Comparison of ENCODE assay signal across 14 mouse cellular contexts in the genomic region with DNA sequence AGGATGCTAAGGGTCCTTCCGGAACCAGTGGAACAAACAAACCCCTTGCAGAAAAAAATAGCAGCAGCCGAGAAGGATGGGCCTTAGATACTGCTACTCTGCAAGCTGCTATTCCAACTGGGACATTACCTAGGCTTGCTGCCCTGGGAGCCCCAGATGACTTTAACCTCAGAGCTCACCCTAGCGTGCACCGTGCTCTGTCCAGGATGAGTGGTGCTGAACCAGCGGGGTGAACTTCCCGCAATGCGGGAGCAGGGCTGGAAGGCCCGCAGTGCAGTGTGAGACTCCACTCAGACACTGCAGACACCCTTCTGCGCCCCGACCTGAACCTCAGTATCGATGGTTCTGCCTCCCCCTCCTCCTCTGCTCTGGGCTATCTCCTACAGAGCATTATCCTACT. TPM values are rescaled to one million over a fixed set of nuclear protein-coding genes. Genes with fewer than 3 reads are reported as not detected.
A peak's percentile ranks its signal among the peaks of the same experiment; 100 is the strongest.
DNase-seq lines count a peak whose midpoint lies in the region; ATAC-seq and TF ChIP-seq lines count a peak whose summit lies in the region.
"Had no signal": no experiment of that assay in that cellular context is flagged by ENCODE, and none has a peak within 500 bp of the region (broad histone marks: within the 10 kb centered on the region; RNA-seq: fewer than 3 reads in every experiment).

No protein-coding gene starts in this region.

- H3K9ac ChIP-seq in hindbrain, postnatal 0 days (replicated peaks; ENCODE audit: low read length): no peak overlapping the region
- H3K9ac ChIP-seq in hindbrain, embryonic 13.5 days: no peak overlapping the region
- H3K9ac ChIP-seq in stomach, postnatal 0 days (ENCODE audit: low read length): no peak overlapping the region
- H3K9ac ChIP-seq: forebrain, embryonic 15.5 days; liver, embryonic 14.5 days; midbrain, embryonic 12.5 days had no signal

- WGBS in hindbrain, postnatal 0 days: 24% methylated on average over 11 of the region's 11 CpGs
- WGBS in hindbrain, embryonic 13.5 days: 19% methylated on average over 11 of the region's 11 CpGs
- 10% methylated on average over 11 of the region's 11 CpGs for WGBS in stomach, postnatal 0 days

- no peak overlapping the region for H3K4me3 ChIP-seq in hindbrain, postnatal 0 days (ENCODE audit: low read length)
- H3K4me3 ChIP-seq in hindbrain, embryonic 13.5 days: no peak overlapping the region
- H3K4me3 ChIP-seq in stomach, postnatal 0 days (ENCODE audit: low read depth, low read length): no peak overlapping the region
- H3K4me3 ChIP-seq: forebrain, embryonic 15.5 days; layer of hippocampus, adult 2 months; midbrain, embryonic 12.5 days had no signal

- H3K9me3 ChIP-seq in hindbrain, postnatal 0 days (ENCODE audit: low read length): no peaks in the 10 kb centered on the region
- no peaks in the 10 kb centered on the region for H3K9me3 ChIP-seq in hindbrain, embryonic 13.5 days
- H3K9me3 ChIP-seq in stomach, postnatal 0 days (ENCODE audit: control insufficient read depth, low read length): no peaks in the 10 kb centered on the region
- H3K9me3 ChIP-seq: forebrain, embryonic 15.5 days; midbrain, embryonic 12.5 days had no signal

- no peak for ATAC-seq in hindbrain, postnatal 0 days
- no peak for ATAC-seq in hindbrain, embryonic 13.5 days (ENCODE audit: low FRiP score)
- ATAC-seq in stomach, postnatal 0 days (ENCODE audit: low FRiP score, low TSS enrichment): no peak
- ATAC-seq: forebrain, embryonic 15.5 days had no signal

- H3K36me3 ChIP-seq in hindbrain, postnatal 0 days (ENCODE audit: insufficient read depth, low read length): no peaks in the 10 kb centered on the region
- no peaks in the 10 kb centered on the region for H3K36me3 ChIP-seq in hindbrain, embryonic 13.5 days
- H3K36me3 ChIP-seq in stomach, postnatal 0 days (ENCODE audit: control insufficient read depth, insufficient read depth, low read length): no peaks in the 10 kb centered on the region
- H3K36me3 ChIP-seq: forebrain, embryonic 15.5 days; G1E; midbrain, embryonic 12.5 days had no signal

- H3K4me2 ChIP-seq in hindbrain, postnatal 0 days (ENCODE audit: low read depth, low read length): no peak overlapping the region
- no peak overlapping the region for H3K4me2 ChIP-seq in hindbrain, embryonic 13.5 days
- H3K4me2 ChIP-seq in stomach, postnatal 0 days (replicated peaks; ENCODE audit: low read depth): no peak overlapping the region
- H3K4me2 ChIP-seq: forebrain, embryonic 15.5 days; midbrain, embryonic 12.5 days had no signal

- DNase-seq in adrenal gland, adult (ENCODE audit: inconsistent age in 2 of 2, low spot score in 1 of 2): peak; percentile 9 to 23
- no peak for DNase-seq in adrenal gland, postnatal 4 days (ENCODE audit: low spot score in 2 of 2)
- DNase-seq in hindbrain, postnatal 0 days (ENCODE audit: low spot score): peak; percentile 5
- DNase-seq in testis, postnatal 10 days (ENCODE audit: low spot score): peak; percentile 66
- no peak for DNase-seq in testis, postnatal 14 days (ENCODE audit: low spot score)
- DNase-seq in stomach, postnatal 0 days (ENCODE audit: low spot score): peak; percentile 52
- no peak for DNase-seq in gastrocnemius, adult 18-20 months (ENCODE audit: low spot score)
- DNase-seq: cerebellum, adult 9-11 months had no signal

- TF ChIP-seq EP300 in stomach, postnatal 0 days (optimal IDR thresholded peaks at IDR 0.05): no peak

- no peaks in the 10 kb centered on the region for H3K4me1 ChIP-seq in hindbrain, postnatal 0 days (ENCODE audit: insufficient read depth, low read length)
- H3K4me1 ChIP-seq in hindbrain, embryonic 13.5 days (replicated peaks): no peaks in the 10 kb centered on the region
- H3K4me1 ChIP-seq in stomach, postnatal 0 days (replicated peaks; ENCODE audit: control insufficient read depth, insufficient read depth): no peaks in the 10 kb centered on the region
- H3K4me1 ChIP-seq: forebrain, embryonic 15.5 days; midbrain, embryonic 12.5 days had no signal

- H3K27ac ChIP-seq in hindbrain, postnatal 0 days: no peak overlapping the region
- H3K27ac ChIP-seq in hindbrain, embryonic 13.5 days: no peak overlapping the region
- no peak overlapping the region for H3K27ac ChIP-seq in stomach, postnatal 0 days (replicated peaks)
- H3K27ac ChIP-seq: forebrain, embryonic 15.5 days; layer of hippocampus, adult 2 months; liver, embryonic 14.5 days; midbrain, embryonic 12.5 days had no signal

- H3K27me3 ChIP-seq in hindbrain, postnatal 0 days (ENCODE audit: insufficient read depth, low read length): no peaks in the 10 kb centered on the region
- H3K27me3 ChIP-seq in hindbrain, embryonic 13.5 days: no peaks in the 10 kb centered on the region; the same call in 1 of the 2 replicates
- no peaks in the 10 kb centered on the region for H3K27me3 ChIP-seq in stomach, postnatal 0 days (ENCODE audit: control insufficient read depth, insufficient read depth, low read length)
- H3K27me3 ChIP-seq: forebrain, embryonic 15.5 days had no signal

- TF ChIP-seq CTCF in hindbrain, postnatal 0 days (IDR thresholded peaks at IDR 0.05; ENCODE audit: low read depth): no peak
- no peak for TF ChIP-seq CTCF in stomach, postnatal 0 days (IDR thresholded peaks at IDR 0.05; ENCODE audit: low read depth)

RNA-seq across cellular contexts. Expression of gene Lrfn2, which starts 14.8 kb away (rescaled TPM):
- total RNA-seq in adrenal gland, postnatal 4 days (2021): 1 to 10 TPM in 1 of 2 experiments, under 1 TPM in 1; 0.93 to 1.3 TPM
- total RNA-seq in hindbrain, postnatal 0 days (2014; rRNA removed): 26.1 and 28.3 TPM in 2 replicates
- 10.7 and 11.9 TPM in 2 replicates for polyA plus RNA-seq in hindbrain, postnatal 0 days (2015; fragmentation: Nextera tagmentation; extraction: Ambion mirVana)
- 6.5 and 7.0 TPM in 2 replicates for polyA plus RNA-seq in hindbrain, embryonic 13.5 days (2015; fragmentation: Nextera tagmentation; extraction: Ambion mirVana)
- 0.41 and 0.44 TPM in 2 replicates for polyA plus RNA-seq in stomach, postnatal 0 days (2015; fragmentation: Nextera tagmentation; extraction: Ambion mirVana)
- under 1 TPM in 1 of 2 experiments, not detected in 1; 0.12 TPM for total RNA-seq in gastrocnemius, adult 18-20 months (2021)
- polyA plus RNA-seq: G1E had no signal

Comparison
In these comparisons a context has a peak if more than half of its experiments do, and no peak if none do; other contexts are left out.
1. DNase-seq: peak in adrenal gland, adult (2 of 2), hindbrain, postnatal 0 days (single experiment), testis, postnatal 10 days (single experiment) and stomach, postnatal 0 days (single experiment); none in adrenal gland, postnatal 4 days (0 of 2), testis, postnatal 14 days (single experiment) and gastrocnemius, adult 18-20 months (single experiment).
2. RNA of gene Lrfn2, which starts 14.8 kb away (total RNA-seq): 26.1 to 28.3 TPM in hindbrain, postnatal 0 days; 0.93 to 1.3 TPM in adrenal gland, postnatal 4 days and 0.12 TPM in gastrocnemius, adult 18-20 months; every median in the first group is over 10 times any median in the second.